Mouse (Mus musculus): ENCODE measurements around the gene Cd59a. TPM values are rescaled to one million over a fixed set of nuclear protein-coding genes. Genes with fewer than 3 reads are reported as not detected.
"Not testable (repeated sequence)": the region's sequence is repeated elsewhere in the genome, so short reads cannot be mapped to it uniquely, and the experiment has no call there.

Gene Cd59a
- polyA plus RNA-seq, 1 experiment from 2014 or later: 67.0 TPM

DNA sequence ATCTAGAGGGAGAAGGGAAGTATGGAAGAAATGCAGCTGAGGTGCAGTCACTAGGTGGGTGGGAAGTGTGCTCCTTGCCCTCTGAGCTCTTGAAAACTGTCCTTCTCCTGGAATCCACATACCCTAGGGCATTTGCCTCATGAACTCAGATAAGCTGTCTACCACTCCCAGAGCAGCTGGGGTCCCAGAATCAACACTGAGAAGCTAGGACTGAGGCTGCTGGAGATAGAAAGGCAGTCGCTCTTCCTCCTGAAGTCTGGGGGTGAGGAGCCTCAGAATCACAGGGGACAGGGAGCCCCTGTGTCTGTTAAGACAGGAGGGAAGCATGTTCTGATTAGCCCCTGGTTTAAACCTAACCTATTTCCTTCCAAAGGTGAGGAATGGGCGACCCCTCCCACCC is 13.9 kb downstream of the Cd59a start:
- WGBS: 68% methylated on average over 2 of the region's 2 CpGs
- no peak overlapping the region for H3K4me2 ChIP-seq (ENCODE audit: low read length)
- H3K27ac ChIP-seq: no peak overlapping the region
- no peak for ATAC-seq (replicated peaks; ENCODE audit: low FRiP score, low read depth)
- H3K27me3 ChIP-seq (ENCODE audit: insufficient read depth, low read length): no peaks in the 10 kb centered on the region
- H3K36me3 ChIP-seq (ENCODE audit: insufficient read depth, low read length): no peaks in the 10 kb centered on the region
- DNase-seq (ENCODE audit: low spot score): no peak
- no peaks in the 10 kb centered on the region for H3K4me1 ChIP-seq (replicated peaks; ENCODE audit: insufficient read depth, low read length)
- no peak overlapping the region for H3K4me3 ChIP-seq (replicated peaks; ENCODE audit: low read depth, low read length)
- H3K9ac ChIP-seq (ENCODE audit: low read depth, low read length): no peak overlapping the region
- H3K9me3 ChIP-seq (replicated peaks; ENCODE audit: low read length): no peaks in the 10 kb centered on the region
- TF ChIP-seq CTCF (IDR thresholded peaks at IDR 0.05; ENCODE audit: low read depth): no peak

DNA sequence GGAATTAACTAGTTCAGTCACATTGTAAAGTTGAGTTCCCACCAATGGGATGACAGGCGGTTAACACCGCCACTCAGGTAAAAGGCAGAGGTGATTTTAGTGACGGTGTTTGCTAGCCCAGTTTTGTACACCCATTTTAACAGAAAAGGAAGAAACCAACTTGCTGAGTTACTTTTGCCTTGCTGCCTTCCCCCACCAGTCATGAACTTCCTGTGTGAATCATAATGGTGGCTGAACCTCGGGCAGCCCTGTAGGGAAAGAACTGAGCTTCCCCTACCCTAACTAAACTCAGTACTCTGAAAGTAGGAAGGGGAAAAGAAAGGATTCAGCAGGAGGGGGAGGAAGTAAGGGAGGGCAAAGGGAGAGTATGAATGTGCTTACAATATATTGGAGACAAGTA is 14.4 kb downstream of the Cd59a start:
- Histone ChIP-seq H3K27me3 (ENCODE audit: insufficient read depth, low read length) (no peaks in the 10 kb centered on the region), H3K27ac (no peak overlapping the region), H3K4me3 (replicated peaks; ENCODE audit: low read depth, low read length) (no peak overlapping the region), H3K4me2 (ENCODE audit: low read length) (no peak overlapping the region), H3K4me1 (replicated peaks; ENCODE audit: insufficient read depth, low read length) (no peaks in the 10 kb centered on the region), H3K36me3 (ENCODE audit: insufficient read depth, low read length) (no peaks in the 10 kb centered on the region), H3K9ac (ENCODE audit: low read depth, low read length) (no peak overlapping the region), H3K9me3 (replicated peaks; ENCODE audit: low read length) (no peaks in the 10 kb centered on the region)
- TF ChIP-seq CTCF (IDR thresholded peaks at IDR 0.05; ENCODE audit: low read depth): no peak
- DNase-seq (ENCODE audit: low spot score) (no peak), ATAC-seq (replicated peaks; ENCODE audit: low FRiP score, low read depth) (no peak)
- 74% methylated on average over 4 of the region's 4 CpGs for WGBS

DNA sequence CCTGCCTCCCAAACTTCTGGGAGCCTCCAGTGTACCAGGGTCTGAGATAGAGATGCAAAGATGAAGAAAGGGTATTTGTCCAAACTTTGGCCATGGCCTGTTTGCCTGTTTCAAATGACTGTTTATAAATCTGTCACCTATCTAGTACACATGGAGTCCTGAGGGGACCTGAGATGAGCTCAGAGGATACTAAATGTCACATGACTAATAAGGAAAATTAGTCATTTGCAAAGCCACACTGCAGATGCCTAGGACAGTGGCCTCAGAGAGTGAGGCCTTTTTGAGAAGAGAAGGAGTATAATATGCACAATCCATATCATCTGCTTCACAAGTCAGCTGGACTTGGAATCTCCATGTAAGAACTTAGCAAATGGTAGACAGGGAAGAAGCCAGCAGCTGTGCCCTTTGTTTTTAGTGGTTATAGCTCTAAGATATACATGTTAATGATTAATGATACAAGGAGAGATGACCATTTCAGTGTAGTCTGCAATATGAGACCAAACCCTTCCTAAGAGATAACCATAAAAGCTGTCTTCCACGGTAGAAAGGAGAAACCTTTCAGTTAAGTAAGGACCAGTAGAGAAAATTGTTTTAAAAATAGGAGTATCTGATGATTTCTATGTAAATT is 15.7 kb downstream of the Cd59a start:
- not testable (repeated sequence) for H3K9ac ChIP-seq (ENCODE audit: low read depth, low read length); ATAC-seq (replicated peaks; ENCODE audit: low FRiP score, low read depth)
- no CpG with 5 or more reads among the region's 1 CpGs for WGBS

DNA sequence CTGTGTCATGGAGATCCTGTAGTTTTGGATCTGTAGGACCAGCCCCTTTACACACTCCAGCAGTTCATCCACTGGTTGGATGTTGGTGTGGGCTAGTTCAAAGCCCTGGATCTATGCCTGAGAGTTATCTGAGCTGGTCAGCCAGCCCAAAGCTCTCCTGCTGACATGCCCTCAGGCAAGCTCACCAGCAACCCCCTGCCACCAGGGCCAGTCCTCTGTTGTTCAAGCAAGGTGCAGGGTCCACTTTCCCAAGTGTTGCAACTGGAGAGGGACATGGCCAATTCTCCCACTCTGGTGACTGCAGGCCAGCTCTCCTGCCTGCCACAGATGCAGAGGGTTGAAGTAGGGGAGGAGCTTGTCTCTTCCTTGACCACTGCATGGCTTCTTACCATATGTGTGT is 18.0 kb downstream of the Cd59a start:
- H3K27ac ChIP-seq; H3K4me1 ChIP-seq (replicated peaks; ENCODE audit: insufficient read depth, low read length); DNase-seq (ENCODE audit: low spot score); ATAC-seq (replicated peaks; ENCODE audit: low FRiP score, low read depth); H3K9me3 ChIP-seq (replicated peaks; ENCODE audit: low read length); H3K27me3 ChIP-seq (ENCODE audit: insufficient read depth, low read length); H3K4me2 ChIP-seq (ENCODE audit: low read length); H3K4me3 ChIP-seq (replicated peaks; ENCODE audit: low read depth, low read length); H3K36me3 ChIP-seq (ENCODE audit: insufficient read depth, low read length); H3K9ac ChIP-seq (ENCODE audit: low read depth, low read length): not testable (repeated sequence)

More for the DNA sequence above, 15.7 kb downstream of the Cd59a start:
- H3K4me3 ChIP-seq (replicated peaks; ENCODE audit: low read depth, low read length); H3K4me2 ChIP-seq (ENCODE audit: low read length); H3K9me3 ChIP-seq (replicated peaks; ENCODE audit: low read length); DNase-seq (ENCODE audit: low spot score); H3K27ac ChIP-seq; H3K4me1 ChIP-seq (replicated peaks; ENCODE audit: insufficient read depth, low read length); H3K36me3 ChIP-seq (ENCODE audit: insufficient read depth, low read length); H3K27me3 ChIP-seq (ENCODE audit: insufficient read depth, low read length): not testable (repeated sequence)

DNA sequence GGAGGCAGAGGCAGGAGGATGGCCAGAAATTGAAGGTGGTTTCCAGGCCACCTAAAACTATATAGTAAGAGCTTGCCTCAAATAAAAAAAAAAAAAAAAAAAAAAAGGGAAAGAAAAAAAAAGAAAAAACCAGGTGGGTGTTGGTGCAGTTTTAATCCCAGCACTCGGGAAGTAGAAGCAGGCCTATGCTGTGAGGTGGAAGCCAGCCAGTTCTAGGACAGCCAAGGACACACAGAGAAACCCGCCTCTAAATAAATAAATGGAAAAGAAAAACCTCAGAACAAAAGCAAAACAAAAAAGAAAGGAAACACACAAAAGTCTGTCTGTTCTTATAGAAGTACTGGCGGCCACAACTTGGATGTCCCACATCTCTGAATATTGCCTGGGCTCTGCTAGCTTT is 19.3 kb downstream of the Cd59a start:
- no peaks in the 10 kb centered on the region for H3K27me3 ChIP-seq (ENCODE audit: insufficient read depth, low read length)
- ATAC-seq (replicated peaks; ENCODE audit: low FRiP score, low read depth): no peak
- H3K9ac ChIP-seq (ENCODE audit: low read depth, low read length): no peak overlapping the region
- H3K4me2 ChIP-seq (ENCODE audit: low read length): no peak overlapping the region
- H3K36me3 ChIP-seq (ENCODE audit: insufficient read depth, low read length): no peaks in the 10 kb centered on the region
- DNase-seq (ENCODE audit: low spot score): no peak
- H3K4me3 ChIP-seq (replicated peaks; ENCODE audit: low read depth, low read length): no peak overlapping the region
- WGBS: 87% methylated on average over 3 of the region's 3 CpGs
- H3K4me1 ChIP-seq (replicated peaks; ENCODE audit: insufficient read depth, low read length): no peaks in the 10 kb centered on the region
- no peaks in the 10 kb centered on the region for H3K9me3 ChIP-seq (replicated peaks; ENCODE audit: low read length)
- no peak overlapping the region for H3K27ac ChIP-seq
- no peak for TF ChIP-seq CTCF (IDR thresholded peaks at IDR 0.05; ENCODE audit: low read depth)

DNA sequence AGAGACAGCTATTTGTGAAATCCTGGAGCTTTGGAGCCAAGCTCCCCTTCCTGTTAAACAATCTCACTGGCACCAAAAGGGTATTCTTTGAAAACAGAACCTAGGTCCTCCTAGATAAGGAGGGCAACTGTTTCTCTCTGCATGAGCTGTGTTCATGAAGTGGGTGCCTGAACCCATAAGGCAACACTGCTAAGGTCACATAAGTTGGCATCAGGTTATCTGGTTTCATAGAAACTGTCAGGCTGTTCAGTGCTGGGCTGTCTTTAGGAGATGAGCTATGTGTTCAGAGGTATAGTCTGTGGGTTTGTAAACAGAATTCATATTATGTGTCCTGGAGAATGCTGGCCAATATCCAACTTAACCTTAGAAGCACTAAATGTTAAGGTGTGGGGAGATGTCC is 21.6 kb downstream of the Cd59a start:
- not testable (repeated sequence) for H3K4me1 ChIP-seq (replicated peaks; ENCODE audit: insufficient read depth, low read length); H3K27ac ChIP-seq; H3K4me3 ChIP-seq (replicated peaks; ENCODE audit: low read depth, low read length); H3K27me3 ChIP-seq (ENCODE audit: insufficient read depth, low read length); DNase-seq (ENCODE audit: low spot score); H3K9me3 ChIP-seq (replicated peaks; ENCODE audit: low read length); H3K36me3 ChIP-seq (ENCODE audit: insufficient read depth, low read length); H3K4me2 ChIP-seq (ENCODE audit: low read length); ATAC-seq (replicated peaks; ENCODE audit: low FRiP score, low read depth); H3K9ac ChIP-seq (ENCODE audit: low read depth, low read length)

DNA sequence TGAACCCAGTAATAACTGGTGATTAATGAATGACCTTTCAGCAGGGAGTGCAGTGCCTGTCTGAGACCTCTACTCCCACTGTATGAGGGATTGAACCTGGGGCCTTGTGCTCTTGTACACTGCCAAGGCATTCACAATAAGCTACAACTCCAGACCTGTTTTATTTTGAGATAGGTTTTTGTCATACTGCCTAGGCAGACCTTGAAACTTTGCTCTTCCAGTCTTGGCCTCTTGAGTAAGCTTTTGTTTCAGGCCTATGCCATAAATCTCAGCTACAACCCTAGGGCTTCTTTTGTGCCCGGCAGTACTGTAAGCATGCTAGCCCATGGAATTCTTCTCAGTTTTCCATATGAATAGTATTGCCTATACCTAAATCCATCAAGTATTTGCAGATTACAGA is 23.5 kb downstream of the Cd59a start:
- 39% methylated on average over 1 of the region's 1 CpGs for WGBS
- no peak overlapping the region for H3K27ac ChIP-seq
- no peak overlapping the region for H3K9ac ChIP-seq (ENCODE audit: low read depth, low read length)
- H3K27me3 ChIP-seq (ENCODE audit: insufficient read depth, low read length): no peaks in the 10 kb centered on the region
- no peak for TF ChIP-seq CTCF (IDR thresholded peaks at IDR 0.05; ENCODE audit: low read depth)
- ATAC-seq (replicated peaks; ENCODE audit: low FRiP score, low read depth) (no peak), DNase-seq (ENCODE audit: low spot score) (no peak)
- H3K9me3 ChIP-seq (replicated peaks; ENCODE audit: low read length): no peaks in the 10 kb centered on the region
- H3K4me3 ChIP-seq (replicated peaks; ENCODE audit: low read depth, low read length): no peak overlapping the region
- H3K4me2 ChIP-seq (ENCODE audit: low read length): no peak overlapping the region
- no peaks in the 10 kb centered on the region for H3K36me3 ChIP-seq (ENCODE audit: insufficient read depth, low read length)
- H3K4me1 ChIP-seq (replicated peaks; ENCODE audit: insufficient read depth, low read length): 0 out of 2 replicates have a peak, but pooled peaks cover 5% of the 10 kb centered on the region

Measured in kidney, postnatal 0 days (tissue).